Mouse (Mus musculus): ENCODE results near the gene Apol8. TPM values are rescaled to one million over a fixed set of nuclear protein-coding genes. Genes with fewer than 3 reads are reported as not detected.

Gene Apol8
- total RNA-seq (2023) = 10 to 100 TPM; 19.6 to 27.9 TPM

GRCm38 (mm10) chr15:77756848-77757247 is at the start of gene Apol8:
Gene Apol8, minus strand, starts transcription at chr15:77757003.

GRCm38 (mm10) chr15:77728739-77729138 is 28.1 kb downstream of the Apol8 start, which contains the start of gene Apol9b:
Gene Apol9b, plus strand, starts transcription at chr15:77729039.

DNA sequence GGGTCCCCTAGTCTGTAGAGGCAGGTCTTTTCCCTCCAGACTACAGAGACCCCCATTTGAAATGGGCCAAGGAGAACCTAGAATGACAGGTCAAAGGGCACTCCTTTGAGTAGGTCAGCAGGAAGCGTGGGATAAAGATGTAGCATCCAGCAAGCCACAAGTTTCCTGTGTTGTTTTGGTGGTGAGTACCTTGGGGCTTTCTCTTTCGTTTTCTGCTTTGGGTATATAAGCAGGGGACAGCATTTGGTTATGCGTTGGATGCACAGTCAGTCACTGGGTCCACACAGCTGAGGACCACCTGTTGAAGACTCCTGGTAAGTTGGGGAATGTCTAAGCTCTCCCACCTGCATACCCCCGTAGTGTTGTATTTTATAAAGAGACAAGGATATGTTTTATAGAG is 58.1 kb downstream of the Apol8 start, which contains the start of gene Apol7e:
TSS of gene Apol7e (plus strand) at position 202 of the 400 bp plus-strand sequence.

Other genes starting within 250 kb of the Apol8 start
- 1 to 10 TPM; 2.4 to 3.0 TPM for gene Apol11a, start 248.7 kb downstream of the Apol8 start, total RNA-seq (2023)
- 1 to 10 TPM in 1 of 2 experiments, under 1 TPM in 1; 0.96 to 1.4 TPM for gene Apol7c, start 223.7 kb downstream of the Apol8 start, total RNA-seq (2023)
- gene 1700025B11Rik, start 195.1 kb downstream of the Apol8 start, total RNA-seq (2023) = not detected
- gene Apol10b, start 160.9 kb downstream of the Apol8 start, total RNA-seq (2023) = 1 to 10 TPM; 1.6 to 3.2 TPM
- not detected for gene Gm36245, start 157.7 kb downstream of the Apol8 start, total RNA-seq (2023)
- gene Apol11b, start 113.7 kb downstream of the Apol8 start, total RNA-seq (2023) = 10 to 100 TPM in 1 of 2 experiments, 1 to 10 TPM in 1; 7.8 to 10.7 TPM
- gene Apol7e, start 58.1 kb downstream of the Apol8 start, total RNA-seq (2023) = 10 to 100 TPM; 48.8 to 57.0 TPM
- gene Apol9b, start 28.0 kb downstream of the Apol8 start, total RNA-seq (2023) = 1 to 10 TPM in 1 of 2 experiments, not detected in 1; 1.9 TPM
- 1,000 to 10,000 TPM; 1,186 to 1,263 TPM for gene Myh9, start 85.2 kb upstream of the Apol8 start, total RNA-seq (2023)
- 10 to 100 TPM; 82.9 to 90.8 TPM for gene Txn2, start 172.0 kb upstream of the Apol8 start, total RNA-seq (2023)
- 1 to 10 TPM; 4.4 to 4.7 TPM for gene Foxred2, start 199.7 kb upstream of the Apol8 start, total RNA-seq (2023)
- 100 to 1,000 TPM; 169 to 171 TPM for gene Eif3d, start 213.8 kb upstream of the Apol8 start, total RNA-seq (2023)